Comparison of ENCODE assay signal across 16 mouse cellular contexts in genomic region chr19:5049325-5049724, GRCm38 (mm10). TPM values are rescaled to one million over a fixed set of nuclear protein-coding genes. Genes with fewer than 3 reads are reported as not detected.
DNase-seq lines count a peak whose midpoint lies in the region; ATAC-seq and TF ChIP-seq lines count a peak whose summit lies in the region.
"Had no signal": no experiment of that assay in that cellular context is flagged by ENCODE, and none has a peak within 500 bp of the region (broad histone marks: within the 10 kb centered on the region; RNA-seq: fewer than 3 reads in every experiment).

No protein-coding gene starts in this region.

- no peak overlapping the region for H3K4me2 ChIP-seq in forebrain, embryonic 16.5 days (ENCODE audit: low read length)
- H3K4me2 ChIP-seq in midbrain, embryonic 16.5 days (ENCODE audit: low read length) = no peak overlapping the region
- H3K4me2 ChIP-seq: hindbrain, embryonic 14.5 days; intestine, embryonic 15.5 days; neural tube, embryonic 13.5 days had no signal

- H3K4me3 ChIP-seq in forebrain, embryonic 16.5 days (replicated peaks; ENCODE audit: low read length) = no peak overlapping the region
- H3K4me3 ChIP-seq in forebrain, embryonic 10.5 days = no peak overlapping the region
- H3K4me3 ChIP-seq in midbrain, embryonic 10.5 days = 0 out of 2 replicates have a peak overlapping the region, but pooled peaks have one; percentile 18
- no peak overlapping the region for H3K4me3 ChIP-seq in midbrain, embryonic 16.5 days (ENCODE audit: low read depth, low read length)
- H3K4me3 ChIP-seq in E14TG2a.4 (replicated peaks; ENCODE audit: low read length) = 0 out of 2 replicates have a peak overlapping the region, but pooled peaks have one; percentile 10
- H3K4me3 ChIP-seq in embryonic fibroblast, embryonic 13.5 days (ENCODE audit: insufficient read depth, low read length) = no peak overlapping the region
- H3K4me3 ChIP-seq: intestine, embryonic 15.5 days; neural tube, embryonic 13.5 days had no signal

- no peak for DNase-seq in forebrain, embryonic 10.5 days (ENCODE audit: extremely low spot score, low spot score)
- DNase-seq in midbrain, embryonic 10.5 days (ENCODE audit: low spot score) = no peak
- DNase-seq in right cerebral cortex, postnatal 4 days = no peak
- DNase-seq: kidney, postnatal 4 days; lung, adult 2 months; lung, postnatal 36 days; right cerebral cortex, postnatal 25 days; thymus, postnatal 36 days had no signal

- no peak for TF ChIP-seq CTCF in E14TG2a.4 (conservative IDR thresholded peaks at IDR 0.05; ENCODE audit: low read length)
- no peak for TF ChIP-seq CTCF in embryonic fibroblast, embryonic 13.5 days (IDR thresholded peaks at IDR 0.05; ENCODE audit: borderline replicate concordance, insufficient read depth, low read length)

- peaks cover 23% of the 10 kb centered on the region for H3K27me3 ChIP-seq in forebrain, embryonic 16.5 days (replicated peaks; ENCODE audit: control insufficient read depth, insufficient read depth, low read length)
- peaks cover 42% of the 10 kb centered on the region for H3K27me3 ChIP-seq in forebrain, embryonic 10.5 days (ENCODE audit: poor library complexity, severe bottlenecking)
- H3K27me3 ChIP-seq in midbrain, embryonic 10.5 days (ENCODE audit: low read depth, poor library complexity, severe bottlenecking) = peaks cover 43% of the 10 kb centered on the region
- peaks cover 33% of the 10 kb centered on the region for H3K27me3 ChIP-seq in midbrain, embryonic 16.5 days (ENCODE audit: control insufficient read depth, insufficient read depth, low read depth, low read length)
- peaks cover 29% of the 10 kb centered on the region for H3K27me3 ChIP-seq in E14TG2a.4 (ENCODE audit: insufficient read depth, low read length)

- WGBS in forebrain, embryonic 16.5 days = 85% methylated on average over 6 of the region's 6 CpGs
- WGBS in forebrain, embryonic 10.5 days = 72% methylated on average over 6 of the region's 6 CpGs
- WGBS in midbrain, embryonic 10.5 days = 46% methylated on average over 6 of the region's 6 CpGs
- WGBS in midbrain, embryonic 16.5 days = 51% methylated on average over 6 of the region's 6 CpGs

- 0 out of 2 replicates have a peak, but pooled peaks cover 5% of the 10 kb centered on the region for H3K36me3 ChIP-seq in forebrain, embryonic 16.5 days (ENCODE audit: control insufficient read depth, insufficient read depth)
- peaks cover 53% of the 10 kb centered on the region for H3K36me3 ChIP-seq in forebrain, embryonic 10.5 days (replicated peaks)
- peaks cover 50% of the 10 kb centered on the region for H3K36me3 ChIP-seq in midbrain, embryonic 10.5 days
- no peaks in the 10 kb centered on the region; the same call in 1 of the 2 replicates for H3K36me3 ChIP-seq in midbrain, embryonic 16.5 days (ENCODE audit: control insufficient read depth, insufficient read depth, low read length)
- peaks cover 61% of the 10 kb centered on the region for H3K36me3 ChIP-seq in E14TG2a.4 (ENCODE audit: insufficient read depth, low read length)

- peak overlapping the region; percentile 43; the same call in 1 of the 2 replicates for H3K27ac ChIP-seq in forebrain, embryonic 16.5 days (ENCODE audit: low read length)
- no peak overlapping the region for H3K27ac ChIP-seq in forebrain, embryonic 10.5 days
- H3K27ac ChIP-seq in midbrain, embryonic 10.5 days (replicated peaks) = no peak overlapping the region; the same call in 1 of the 2 replicates
- H3K27ac ChIP-seq in midbrain, embryonic 16.5 days (ENCODE audit: low read length) = no peak overlapping the region
- H3K27ac ChIP-seq in embryonic fibroblast, embryonic 13.5 days (ENCODE audit: insufficient read depth, low read length) = peak overlapping the region; percentile 65
- H3K27ac ChIP-seq: hindbrain, embryonic 14.5 days; intestine, embryonic 15.5 days; neural tube, embryonic 13.5 days had no signal

- ATAC-seq in forebrain, embryonic 16.5 days = no peak
- no peak for ATAC-seq in midbrain, embryonic 16.5 days

- H3K4me1 ChIP-seq in forebrain, embryonic 16.5 days (replicated peaks; ENCODE audit: control insufficient read depth, insufficient read depth, low read length) = peaks cover 4% of the 10 kb centered on the region; the same call in 1 of the 2 replicates
- H3K4me1 ChIP-seq in forebrain, embryonic 10.5 days = peaks cover 43% of the 10 kb centered on the region
- H3K4me1 ChIP-seq in midbrain, embryonic 10.5 days = peaks cover 49% of the 10 kb centered on the region
- peaks cover 10% of the 10 kb centered on the region for H3K4me1 ChIP-seq in midbrain, embryonic 16.5 days (ENCODE audit: control insufficient read depth, insufficient read depth, low read length)
- peaks cover 86% of the 10 kb centered on the region for H3K4me1 ChIP-seq in E14TG2a.4 (replicated peaks; ENCODE audit: low read depth, low read length)
- H3K4me1 ChIP-seq in embryonic fibroblast, embryonic 13.5 days (ENCODE audit: control insufficient read depth, insufficient read depth, low read length) = 0 out of 2 replicates have a peak, but pooled peaks cover 7% of the 10 kb centered on the region

- H3K9me3 ChIP-seq in forebrain, embryonic 16.5 days (ENCODE audit: control insufficient read depth, low read length) = no peaks in the 10 kb centered on the region
- no peaks in the 10 kb centered on the region for H3K9me3 ChIP-seq in forebrain, embryonic 10.5 days
- no peaks in the 10 kb centered on the region for H3K9me3 ChIP-seq in midbrain, embryonic 10.5 days (replicated peaks)
- H3K9me3 ChIP-seq in midbrain, embryonic 16.5 days (replicated peaks; ENCODE audit: control insufficient read depth, low read length, poor library complexity, severe bottlenecking) = no peaks in the 10 kb centered on the region
- H3K9me3 ChIP-seq in E14TG2a.4 (ENCODE audit: low read length) = no peaks in the 10 kb centered on the region
- H3K9me3 ChIP-seq: G1E; intestine, embryonic 15.5 days; neural tube, embryonic 13.5 days had no signal

- TF ChIP-seq POLR2A in embryonic fibroblast, embryonic 13.5 days (IDR thresholded peaks at IDR 0.05; ENCODE audit: low read depth, low read length) = no peak

- no peak overlapping the region for H3K9ac ChIP-seq in forebrain, embryonic 16.5 days (replicated peaks; ENCODE audit: low read depth, low read length)
- no peak overlapping the region for H3K9ac ChIP-seq in midbrain, embryonic 16.5 days (ENCODE audit: low read depth, low read length)
- H3K9ac ChIP-seq: hindbrain, embryonic 14.5 days; intestine, embryonic 15.5 days; neural tube, embryonic 13.5 days had no signal

RNA-seq across cellular contexts. Expression of gene Rin1, which starts 1.0 kb away (rescaled TPM):
- 1.3 and 1.9 TPM in 2 replicates for polyA plus RNA-seq in forebrain, embryonic 16.5 days (2015; fragmentation: Nextera tagmentation; extraction: Ambion mirVana)
- 2.7 and 3.7 TPM in 2 replicates for polyA plus RNA-seq in forebrain, embryonic 10.5 days (2016; fragmentation: Nextera tagmentation; extraction: Ambion mirVana)
- polyA plus RNA-seq in midbrain, embryonic 10.5 days (2016; fragmentation: Nextera tagmentation; extraction: Ambion mirVana) = 2.5 and 2.8 TPM in 2 replicates
- 1.5 and 1.8 TPM in 2 replicates for polyA plus RNA-seq in midbrain, embryonic 16.5 days (2015; fragmentation: Nextera tagmentation; extraction: Ambion mirVana)
- 60.2 and 82.9 TPM in 2 replicates for polyA plus RNA-seq in embryonic fibroblast, embryonic 13.5 days (2011; ENCODE audit: insufficient read length, low read depth, missing spikeins)

RNA-seq across cellular contexts. Expression of gene Brms1, which starts 8.2 kb away (rescaled TPM):
- polyA plus RNA-seq in forebrain, embryonic 16.5 days (2015; fragmentation: Nextera tagmentation; extraction: Ambion mirVana) = 50.2 and 51.2 TPM in 2 replicates
- polyA plus RNA-seq in forebrain, embryonic 10.5 days (2016; fragmentation: Nextera tagmentation; extraction: Ambion mirVana) = 83.0 and 84.2 TPM in 2 replicates
- 83.2 and 85.6 TPM in 2 replicates for polyA plus RNA-seq in midbrain, embryonic 10.5 days (2016; fragmentation: Nextera tagmentation; extraction: Ambion mirVana)
- 26.8 and 36.2 TPM in 2 replicates for polyA plus RNA-seq in midbrain, embryonic 16.5 days (2015; fragmentation: Nextera tagmentation; extraction: Ambion mirVana)
- polyA plus RNA-seq in embryonic fibroblast, embryonic 13.5 days (2011; ENCODE audit: insufficient read length, low read depth, missing spikeins) = 12.9 and 14.5 TPM in 2 replicates

RNA-seq across cellular contexts. Expression of gene AC124502.3, which starts 10.6 kb away (rescaled TPM):
- polyA plus RNA-seq in forebrain, embryonic 16.5 days (2015; fragmentation: Nextera tagmentation; extraction: Ambion mirVana) = 2.1 and 2.9 TPM in 2 replicates
- 2.8 and 3.6 TPM in 2 replicates for polyA plus RNA-seq in forebrain, embryonic 10.5 days (2016; fragmentation: Nextera tagmentation; extraction: Ambion mirVana)
- 2.2 and 4.4 TPM in 2 replicates for polyA plus RNA-seq in midbrain, embryonic 10.5 days (2016; fragmentation: Nextera tagmentation; extraction: Ambion mirVana)
- 2.9 and 4.2 TPM in 2 replicates for polyA plus RNA-seq in midbrain, embryonic 16.5 days (2015; fragmentation: Nextera tagmentation; extraction: Ambion mirVana)
- 0.60 and 1.5 TPM in 2 replicates for polyA plus RNA-seq in embryonic fibroblast, embryonic 13.5 days (2011; ENCODE audit: insufficient read length, low read depth, missing spikeins)

RNA-seq across cellular contexts. Expression of gene B4gat1, which starts 10.7 kb away (rescaled TPM):
- polyA plus RNA-seq in forebrain, embryonic 16.5 days (2015; fragmentation: Nextera tagmentation; extraction: Ambion mirVana) = 58.2 and 62.5 TPM in 2 replicates
- polyA plus RNA-seq in forebrain, embryonic 10.5 days (2016; fragmentation: Nextera tagmentation; extraction: Ambion mirVana) = 36.2 and 38.4 TPM in 2 replicates
- 39.4 and 42.1 TPM in 2 replicates for polyA plus RNA-seq in midbrain, embryonic 10.5 days (2016; fragmentation: Nextera tagmentation; extraction: Ambion mirVana)
- 82.9 and 102 TPM in 2 replicates for polyA plus RNA-seq in midbrain, embryonic 16.5 days (2015; fragmentation: Nextera tagmentation; extraction: Ambion mirVana)
- polyA plus RNA-seq in embryonic fibroblast, embryonic 13.5 days (2011; ENCODE audit: insufficient read length, low read depth, missing spikeins) = 31.4 and 33.5 TPM in 2 replicates

RNA-seq across cellular contexts. Expression of gene Cd248, which starts 18.6 kb away (rescaled TPM):
- polyA plus RNA-seq in forebrain, embryonic 16.5 days (2015; fragmentation: Nextera tagmentation; extraction: Ambion mirVana) = 11.9 and 14.3 TPM in 2 replicates
- polyA plus RNA-seq in forebrain, embryonic 10.5 days (2016; fragmentation: Nextera tagmentation; extraction: Ambion mirVana) = 15.9 and 17.6 TPM in 2 replicates
- 25.3 and 34.1 TPM in 2 replicates for polyA plus RNA-seq in midbrain, embryonic 10.5 days (2016; fragmentation: Nextera tagmentation; extraction: Ambion mirVana)
- polyA plus RNA-seq in midbrain, embryonic 16.5 days (2015; fragmentation: Nextera tagmentation; extraction: Ambion mirVana) = 16.0 and 16.5 TPM in 2 replicates
- polyA plus RNA-seq in embryonic fibroblast, embryonic 13.5 days (2011; ENCODE audit: insufficient read length, low read depth, missing spikeins) = 202 and 292 TPM in 2 replicates
- polyA plus RNA-seq: G1E had no signal

Comparison
In these comparisons a context has a peak if more than half of its experiments do, and no peak if none do; other contexts are left out.
1. H3K27ac ChIP-seq: peak in forebrain, embryonic 16.5 days (single experiment) and embryonic fibroblast, embryonic 13.5 days (single experiment); none in forebrain, embryonic 10.5 days (single experiment), midbrain, embryonic 10.5 days (single experiment) and midbrain, embryonic 16.5 days (single experiment).
2. H3K4me3 ChIP-seq: peak in midbrain, embryonic 10.5 days (single experiment) and E14TG2a.4 (single experiment); none in forebrain, embryonic 16.5 days (single experiment), forebrain, embryonic 10.5 days (single experiment), midbrain, embryonic 16.5 days (single experiment) and embryonic fibroblast, embryonic 13.5 days (single experiment).
3. RNA of gene Rin1, which starts 1.0 kb away (polyA plus RNA-seq): 60.2 to 82.9 TPM in embryonic fibroblast, embryonic 13.5 days; 2.7 to 3.7 TPM in forebrain, embryonic 10.5 days, 2.5 to 2.8 TPM in midbrain, embryonic 10.5 days, 1.3 to 1.9 TPM in forebrain, embryonic 16.5 days and 1.5 to 1.8 TPM in midbrain, embryonic 16.5 days; every median in the first group is over 10 times any median in the second.